Mouse (Mus musculus) hindbrain, embryonic 12.5 days (tissue): ENCODE data around the gene Gm5475. TPM values are rescaled to one million over a fixed set of nuclear protein-coding genes. Genes with fewer than 3 reads are reported as not detected.
A peak's percentile ranks its signal among the peaks of the same experiment; 100 is the strongest.

ENCODE experiments used
- ATAC-seq: fragments of 200-750 bp; cut with Nextera tagmentation; 2 replicates; pipeline ENCODE4 v1.8.0; 2017; ENCODE audit warnings: moderate TSS enrichment; ENCODE audit not compliant: low FRiP score
- H3K27ac ChIP-seq: fragments of 300-500 bp; sonication (generic); 2 replicates; pipeline ENCODE4 v1.5.1; 2016; ENCODE audit warnings: mild to moderate bottlenecking
- H3K27me3 ChIP-seq: fragments of 300-500 bp; sonication (generic); 2 replicates; pipeline ENCODE4 v1.6.1; 2016; ENCODE audit warnings: mild to moderate bottlenecking
- H3K36me3 ChIP-seq: fragments of 300-500 bp; sonication (generic); 2 replicates; pipeline ENCODE4 v1.6.1; 2016; ENCODE audit warnings: mild to moderate bottlenecking
- H3K4me1 ChIP-seq: fragments of 300-500 bp; sonication (generic); 2 replicates; pipeline ENCODE4 v1.6.1; 2016
- H3K4me2 ChIP-seq: fragments of 300-500 bp; sonication (generic); replicated peaks from 2 replicates; pipeline ENCODE4 v1.6.1; 2016; ENCODE audit warnings: mild to moderate bottlenecking
- H3K4me3 ChIP-seq: fragments of 300-500 bp; sonication (generic); 2 replicates; pipeline ENCODE4 v1.5.1; 2016; ENCODE audit warnings: mild to moderate bottlenecking
- H3K9ac ChIP-seq: fragments of 300-500 bp; sonication (generic); 2 replicates; pipeline ENCODE4 v1.6.1; 2016; ENCODE audit warnings: mild to moderate bottlenecking, moderate library complexity
- H3K9me3 ChIP-seq: fragments of 300-500 bp; sonication (generic); replicated peaks from 2 replicates; pipeline ENCODE4 v1.6.1; 2016; ENCODE audit warnings: mild to moderate bottlenecking
- WGBS: fragments of 180-500 bp; shearing (Covaris S2); methylation state at CpG from one replicate; pipeline ENCODE4 v1.1.7; 2016; 5-methylcytosine and 5-hydroxymethylcytosine counted together
- polyA plus RNA-seq: library from polyadenylated mRNA; unstranded; fragments of >200 nt; fragmentation: Nextera tagmentation; extraction: Ambion mirVana; gene quantifications from 2 replicates; pipeline ENCODE4 v1.2.1, GENCODE M21; 2016

The Gm5475 gene
- polyA plus RNA-seq, 1 experiment from 2014 or later = not detected

- no peak overlapping the region for H3K9ac ChIP-seq
- WGBS = 48% methylated on average over 10 of the region's 10 CpGs
- ATAC-seq = no peak
- no peak overlapping the region for H3K27ac ChIP-seq
- H3K4me3 ChIP-seq = no peak overlapping the region
- H3K36me3 ChIP-seq = no peaks in the 10 kb centered on the region
- peaks cover 6% of the 10 kb centered on the region for H3K4me1 ChIP-seq
- H3K27me3 ChIP-seq = peaks cover 14% of the 10 kb centered on the region; the same call in 1 of the 2 replicates
- H3K4me2 ChIP-seq = no peak overlapping the region
- H3K9me3 ChIP-seq = no peaks in the 10 kb centered on the region
Measured at GRCm38 (mm10) chr15:100458055-100458454, 36.1 kb downstream of the Gm5475 start.

- H3K27me3 ChIP-seq = peaks cover 14% of the 10 kb centered on the region; the same call in 1 of the 2 replicates
- H3K9ac ChIP-seq = no peak overlapping the region
- H3K9me3 ChIP-seq = no peaks in the 10 kb centered on the region
- ATAC-seq = peak; percentile 48; the same call in 1 of the 2 replicates
- no peak overlapping the region for H3K4me2 ChIP-seq
- H3K4me3 ChIP-seq = no peak overlapping the region
- no peak overlapping the region for H3K27ac ChIP-seq
- no peaks in the 10 kb centered on the region for H3K36me3 ChIP-seq
- WGBS = 8% methylated on average over 12 of the region's 12 CpGs
- H3K4me1 ChIP-seq = peaks cover 6% of the 10 kb centered on the region
Measured at GRCm38 (mm10) chr15:100460942-100461341, 39.0 kb downstream of the Gm5475 start.

GRCm38 (mm10) chr15:100461646-100462045 lies 39.7 kb downstream of the Gm5475 start:
- Histone ChIP-seq H3K4me3 (no peak overlapping the region), H3K9me3 (no peaks in the 10 kb centered on the region), H3K27me3 (peaks cover 14% of the 10 kb centered on the region; the same call in 1 of the 2 replicates), H3K36me3 (no peaks in the 10 kb centered on the region), H3K27ac (no peak overlapping the region), H3K4me2 (no peak overlapping the region), H3K9ac (no peak overlapping the region), H3K4me1 (peaks cover 6% of the 10 kb centered on the region)
- no peak for ATAC-seq
- WGBS = 75% methylated on average over 9 of the region's 9 CpGs

GRCm38 (mm10) chr15:100462086-100462485 lies 40.1 kb downstream of the Gm5475 start:
- WGBS = 85% methylated on average over 5 of the region's 5 CpGs
- Histone ChIP-seq H3K9me3 (no peaks in the 10 kb centered on the region), H3K4me1 (peaks cover 6% of the 10 kb centered on the region), H3K4me3 (no peak overlapping the region), H3K27me3 (peaks cover 14% of the 10 kb centered on the region; the same call in 1 of the 2 replicates), H3K4me2 (no peak overlapping the region), H3K27ac (no peak overlapping the region), H3K9ac (no peak overlapping the region), H3K36me3 (no peaks in the 10 kb centered on the region)
- ATAC-seq = no peak

- Histone ChIP-seq H3K36me3 (no peaks in the 10 kb centered on the region), H3K27ac (no peak overlapping the region), H3K27me3 (peaks cover 11% of the 10 kb centered on the region; the same call in 1 of the 2 replicates), H3K4me2 (no peak overlapping the region), H3K4me1 (peaks cover 14% of the 10 kb centered on the region), H3K4me3 (no peak overlapping the region), H3K9me3 (no peaks in the 10 kb centered on the region), H3K9ac (no peak overlapping the region)
- 32% methylated on average over 6 of the region's 6 CpGs for WGBS
- no peak for ATAC-seq
Measured at GRCm38 (mm10) chr15:100463712-100464111, 41.8 kb downstream of the Gm5475 start.

- no peak for ATAC-seq
- Histone ChIP-seq H3K9ac (no peak overlapping the region), H3K4me3 (no peak overlapping the region), H3K4me1 (peaks cover 24% of the 10 kb centered on the region), H3K4me2 (no peak overlapping the region), H3K9me3 (no peaks in the 10 kb centered on the region), H3K27me3 (peaks cover 3% of the 10 kb centered on the region; the same call in 1 of the 2 replicates), H3K27ac (no peak overlapping the region), H3K36me3 (no peaks in the 10 kb centered on the region)
- WGBS = 79% methylated on average over 2 of the region's 2 CpGs
Measured at GRCm38 (mm10) chr15:100465432-100465831, 43.5 kb downstream of the Gm5475 start.

GRCm38 (mm10) chr15:100467738-100468137 lies 45.8 kb downstream of the Gm5475 start:
- no peak for ATAC-seq
- peaks cover 13% of the 10 kb centered on the region for H3K36me3 ChIP-seq
- H3K4me1 ChIP-seq = peaks cover 27% of the 10 kb centered on the region
- peak overlapping the region; percentile 84 for H3K9ac ChIP-seq
- H3K4me3 ChIP-seq = peak overlapping the region; percentile 84
- no peaks in the 10 kb centered on the region for H3K9me3 ChIP-seq
- peak overlapping the region; percentile 83 for H3K4me2 ChIP-seq
- 49% methylated on average over 3 of the region's 8 CpGs for WGBS
- H3K27ac ChIP-seq = no peak overlapping the region
- H3K27me3 ChIP-seq = no peaks in the 10 kb centered on the region

GRCm38 (mm10) chr15:100468295-100469188 lies 46.6 kb downstream of the Gm5475 start, which contains the start of gene Letmd1:
Letmd1 (plus strand) TSS chr15:100469023.
- Histone ChIP-seq H3K4me3 (peak within 1 kb of the TSS; percentile 84), H3K36me3 (peaks cover 20% of the 10 kb centered on the region), H3K27ac (peak within 1 kb of the TSS; percentile 82), H3K27me3 (no peaks in the 10 kb centered on the region), H3K9me3 (no peaks in the 10 kb centered on the region), H3K9ac (peak within 1 kb of the TSS; percentile 84), H3K4me1 (peaks cover 27% of the 10 kb centered on the region), H3K4me2 (peak within 1 kb of the TSS; percentile 83)
- WGBS = 3% methylated on average over 68 of the region's 84 CpGs
- ATAC-seq = peak; percentile 94

GRCm38 (mm10) chr15:100469189-100469545 lies 47.2 kb downstream of the Gm5475 start:
- ATAC-seq = no peak
- peak overlapping the region; percentile 83 for H3K4me2 ChIP-seq
- no peaks in the 10 kb centered on the region for H3K9me3 ChIP-seq
- H3K27me3 ChIP-seq = no peaks in the 10 kb centered on the region
- H3K4me1 ChIP-seq = peaks cover 27% of the 10 kb centered on the region
- peaks cover 26% of the 10 kb centered on the region for H3K36me3 ChIP-seq
- 1% methylated on average over 15 of the region's 19 CpGs for WGBS
- H3K27ac ChIP-seq = peak overlapping the region; percentile 82
- H3K9ac ChIP-seq = peak overlapping the region; percentile 84
- H3K4me3 ChIP-seq = peak overlapping the region; percentile 84

- no peak overlapping the region for H3K27ac ChIP-seq
- no peak for ATAC-seq
- peak overlapping the region; percentile 84 for H3K4me3 ChIP-seq
- peaks cover 34% of the 10 kb centered on the region for H3K36me3 ChIP-seq
- H3K4me1 ChIP-seq = peaks cover 27% of the 10 kb centered on the region
- H3K9me3 ChIP-seq = no peaks in the 10 kb centered on the region
- H3K4me2 ChIP-seq = peak overlapping the region; percentile 83
- H3K9ac ChIP-seq = peak overlapping the region; percentile 84; the same call in 1 of the 2 replicates
- no peaks in the 10 kb centered on the region for H3K27me3 ChIP-seq
- WGBS = 65% methylated on average over 10 of the region's 10 CpGs
Measured at GRCm38 (mm10) chr15:100470037-100470436, 48.1 kb downstream of the Gm5475 start.

- peaks cover 15% of the 10 kb centered on the region for H3K4me1 ChIP-seq
- H3K27me3 ChIP-seq = no peaks in the 10 kb centered on the region
- H3K4me3 ChIP-seq = no peak overlapping the region
- no peaks in the 10 kb centered on the region for H3K9me3 ChIP-seq
- ATAC-seq = no peak
- WGBS = 81% methylated on average over 7 of the region's 7 CpGs
- no peak overlapping the region for H3K9ac ChIP-seq
- no peak overlapping the region for H3K4me2 ChIP-seq
- peaks cover 72% of the 10 kb centered on the region for H3K36me3 ChIP-seq
- no peak overlapping the region for H3K27ac ChIP-seq
Measured at GRCm38 (mm10) chr15:100473926-100474503, 52.1 kb downstream of the Gm5475 start.
